Mouse (Mus musculus) limb, embryonic 15.5 days (tissue): ENCODE measurements around the gene Lrch3. TPM values are rescaled to one million over a fixed set of nuclear protein-coding genes. Genes with fewer than 3 reads are reported as not detected.

Experiments used
- ATAC-seq: fragments of 200-750 bp; cut with Nextera tagmentation; 2 replicates; pipeline ENCODE4 v1.8.0; 2017; ENCODE audit warnings: low read depth, moderate TSS enrichment; ENCODE audit not compliant: insufficient number of reproducible peaks, low FRiP score, low TSS enrichment
- H3K27ac ChIP-seq: fragments of 300-500 bp; sonication (generic); 2 replicates; pipeline ENCODE4 v1.5.1; 2015; ENCODE audit warnings: moderate library complexity, mild to moderate bottlenecking, inconsistent platforms
- H3K27me3 ChIP-seq: fragments of 300-500 bp; sonication (generic); 2 replicates; pipeline ENCODE4 v1.6.1; 2015; ENCODE audit warnings: inconsistent platforms
- H3K36me3 ChIP-seq: fragments of 300-500 bp; sonication (generic); 2 replicates; pipeline ENCODE4 v1.6.1; 2015; ENCODE audit warnings: inconsistent platforms
- H3K4me1 ChIP-seq: fragments of 300-500 bp; sonication (generic); 2 replicates; pipeline ENCODE4 v1.6.1; 2015; ENCODE audit warnings: inconsistent platforms
- H3K4me2 ChIP-seq: fragments of 300-500 bp; sonication (generic); 2 replicates; pipeline ENCODE4 v1.6.1; 2015; ENCODE audit warnings: mild to moderate bottlenecking, inconsistent platforms
- H3K4me3 ChIP-seq: fragments of 300-500 bp; sonication (generic); 2 replicates; pipeline ENCODE4 v1.5.1; 2015; ENCODE audit warnings: mild to moderate bottlenecking, inconsistent platforms
- H3K9ac ChIP-seq: fragments of 300-500 bp; sonication (generic); 2 replicates; pipeline ENCODE4 v1.6.1; 2015; ENCODE audit warnings: inconsistent platforms
- H3K9me3 ChIP-seq: fragments of 300-500 bp; sonication (generic); 2 replicates; pipeline ENCODE4 v1.6.1; 2016; ENCODE audit warnings: inconsistent platforms
- WGBS: fragments of 180-500 bp; shearing (Covaris S2); methylation state at CpG from one replicate; pipeline ENCODE4 v1.1.7; 2015; 5-methylcytosine and 5-hydroxymethylcytosine counted together
- polyA plus RNA-seq: library from polyadenylated mRNA; unstranded; fragments of >200 nt; fragmentation: Nextera tagmentation; extraction: Ambion mirVana; gene quantifications from 2 replicates; pipeline ENCODE4 v1.2.1, GENCODE M21; 2015

Gene Lrch3
- polyA plus RNA-seq, 1 experiment from 2014 or later, result 23.1 TPM

GRCm38 (mm10) chr16:32949281-32949680 is 35.4 kb downstream of the Lrch3 start:
- H3K4me1 ChIP-seq, result peaks cover 2% of the 10 kb centered on the region; the same call in 1 of the 2 replicates
- H3K27me3 ChIP-seq, result no peaks in the 10 kb centered on the region
- H3K36me3 ChIP-seq, result peaks cover 7% of the 10 kb centered on the region; the same call in 1 of the 2 replicates
- H3K9ac ChIP-seq, result no peak overlapping the region
- no peak overlapping the region for H3K27ac ChIP-seq
- H3K9me3 ChIP-seq, result no peaks in the 10 kb centered on the region
- no peak for ATAC-seq
- no peak overlapping the region for H3K4me3 ChIP-seq
- H3K4me2 ChIP-seq, result no peak overlapping the region

- H3K4me2 ChIP-seq, result no peak overlapping the region
- peaks cover 2% of the 10 kb centered on the region; the same call in 1 of the 2 replicates for H3K4me1 ChIP-seq
- WGBS, result 85% methylated on average over 2 of the region's 2 CpGs
- H3K36me3 ChIP-seq, result peaks cover 16% of the 10 kb centered on the region; the same call in 1 of the 2 replicates
- H3K4me3 ChIP-seq, result no peak overlapping the region
- no peaks in the 10 kb centered on the region for H3K27me3 ChIP-seq
- no peaks in the 10 kb centered on the region for H3K9me3 ChIP-seq
- no peak overlapping the region for H3K27ac ChIP-seq
- no peak for ATAC-seq
- H3K9ac ChIP-seq, result no peak overlapping the region
Observed at GRCm38 (mm10) chr16:32951074-32951473, 37.2 kb downstream of the Lrch3 start.

- Histone ChIP-seq H3K4me1 (no peaks in the 10 kb centered on the region), H3K27ac (no peak overlapping the region), H3K4me3 (no peak overlapping the region), H3K36me3 (peaks cover 25% of the 10 kb centered on the region), H3K27me3 (no peaks in the 10 kb centered on the region), H3K9me3 (no peaks in the 10 kb centered on the region), H3K9ac (no peak overlapping the region), H3K4me2 (no peak overlapping the region)
- no peak for ATAC-seq
- WGBS, result 56% methylated on average over 5 of the region's 5 CpGs
Observed at GRCm38 (mm10) chr16:32953806-32954205, 39.9 kb downstream of the Lrch3 start.

- no peak overlapping the region for H3K4me3 ChIP-seq
- ATAC-seq, result no peak
- H3K27me3 ChIP-seq, result no peaks in the 10 kb centered on the region
- H3K4me2 ChIP-seq, result no peak overlapping the region
- H3K9ac ChIP-seq, result no peak overlapping the region
- H3K36me3 ChIP-seq, result peaks cover 27% of the 10 kb centered on the region
- H3K27ac ChIP-seq, result no peak overlapping the region
- no peaks in the 10 kb centered on the region for H3K9me3 ChIP-seq
- no peaks in the 10 kb centered on the region for H3K4me1 ChIP-seq
- 36% methylated on average over 6 of the region's 6 CpGs for WGBS
Observed at GRCm38 (mm10) chr16:32954304-32954703, 40.4 kb downstream of the Lrch3 start.

GRCm38 (mm10) chr16:32956889-32957288 is 43.0 kb downstream of the Lrch3 start:
- no peak for ATAC-seq
- 60% methylated on average over 5 of the region's 5 CpGs for WGBS
- H3K4me1 ChIP-seq, result no peaks in the 10 kb centered on the region
- no peak overlapping the region for H3K9ac ChIP-seq
- H3K27me3 ChIP-seq, result no peaks in the 10 kb centered on the region
- no peak overlapping the region for H3K27ac ChIP-seq
- no peak overlapping the region for H3K4me2 ChIP-seq
- peaks cover 42% of the 10 kb centered on the region for H3K36me3 ChIP-seq
- no peaks in the 10 kb centered on the region for H3K9me3 ChIP-seq
- no peak overlapping the region for H3K4me3 ChIP-seq

- Histone ChIP-seq H3K9me3 (no peaks in the 10 kb centered on the region), H3K4me3 (no peak overlapping the region), H3K36me3 (peaks cover 37% of the 10 kb centered on the region), H3K27ac (no peak overlapping the region), H3K9ac (no peak overlapping the region), H3K4me2 (no peak overlapping the region), H3K27me3 (no peaks in the 10 kb centered on the region), H3K4me1 (no peaks in the 10 kb centered on the region)
- ATAC-seq, result no peak
- WGBS, result 77% methylated on average over 5 of the region's 5 CpGs
Observed at GRCm38 (mm10) chr16:32972535-32972934, 58.6 kb downstream of the Lrch3 start.

GRCm38 (mm10) chr16:32973047-32973446 is 59.1 kb downstream of the Lrch3 start:
- H3K9me3 ChIP-seq, result no peaks in the 10 kb centered on the region
- no peak overlapping the region for H3K4me3 ChIP-seq
- H3K27me3 ChIP-seq, result no peaks in the 10 kb centered on the region
- H3K27ac ChIP-seq, result no peak overlapping the region
- no peak for ATAC-seq
- 82% methylated on average over 2 of the region's 2 CpGs for WGBS
- no peak overlapping the region for H3K9ac ChIP-seq
- H3K4me1 ChIP-seq, result no peaks in the 10 kb centered on the region
- peaks cover 39% of the 10 kb centered on the region for H3K36me3 ChIP-seq
- H3K4me2 ChIP-seq, result no peak overlapping the region

- Histone ChIP-seq H3K27me3 (no peaks in the 10 kb centered on the region), H3K4me1 (no peaks in the 10 kb centered on the region), H3K4me3 (no peak overlapping the region), H3K9me3 (no peaks in the 10 kb centered on the region), H3K27ac (no peak overlapping the region), H3K36me3 (peaks cover 58% of the 10 kb centered on the region), H3K4me2 (no peak overlapping the region), H3K9ac (no peak overlapping the region)
- no peak for ATAC-seq
- WGBS, result 83% methylated on average over 1 of the region's 1 CpGs
Observed at GRCm38 (mm10) chr16:32980227-32980626, 66.3 kb downstream of the Lrch3 start.

DNA sequence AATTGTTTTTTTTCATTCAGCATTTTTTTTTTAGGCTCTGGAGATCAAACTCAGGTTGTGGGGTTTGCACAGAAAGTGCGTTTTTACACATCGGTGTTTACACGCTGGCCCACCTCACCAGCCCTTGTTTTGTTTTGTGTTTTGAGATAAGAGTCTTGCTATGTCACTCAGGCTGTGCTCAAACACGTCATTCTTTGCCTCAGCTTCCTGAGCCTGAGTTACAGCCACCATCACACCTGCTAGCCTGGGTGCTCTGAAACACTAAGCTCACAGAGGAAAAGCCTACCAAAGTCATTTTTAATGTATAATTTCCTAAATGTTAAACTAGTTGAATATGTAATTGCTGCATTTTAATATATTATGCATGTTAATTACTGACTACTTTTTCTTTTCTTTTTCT is 67.5 kb downstream of the Lrch3 start:
- peaks cover 63% of the 10 kb centered on the region for H3K36me3 ChIP-seq
- WGBS, result 88% methylated on average over 4 of the region's 4 CpGs

GRCm38 (mm10) chr16:32984631-32985030 is 70.7 kb downstream of the Lrch3 start:
- no peak for ATAC-seq
- WGBS, result 85% methylated on average over 2 of the region's 2 CpGs

More for the DNA sequence above, 67.5 kb downstream of the Lrch3 start:
- H3K27ac ChIP-seq, result no peak overlapping the region
- H3K9ac ChIP-seq, result no peak overlapping the region
- no peak overlapping the region for H3K4me2 ChIP-seq
- no peaks in the 10 kb centered on the region for H3K27me3 ChIP-seq
- H3K4me1 ChIP-seq, result no peaks in the 10 kb centered on the region
- no peak overlapping the region for H3K4me3 ChIP-seq
- no peaks in the 10 kb centered on the region for H3K9me3 ChIP-seq
- ATAC-seq, result no peak

GRCm38 (mm10) chr16:32992158-32992557 is 78.3 kb downstream of the Lrch3 start:
- no peaks in the 10 kb centered on the region for H3K4me1 ChIP-seq
- no peak for ATAC-seq
- peaks cover 62% of the 10 kb centered on the region for H3K36me3 ChIP-seq
- H3K27ac ChIP-seq, result no peak overlapping the region
- WGBS, result 90% methylated on average over 5 of the region's 5 CpGs
- no peaks in the 10 kb centered on the region for H3K9me3 ChIP-seq
- no peak overlapping the region for H3K9ac ChIP-seq
- no peaks in the 10 kb centered on the region for H3K27me3 ChIP-seq
- no peak overlapping the region for H3K4me2 ChIP-seq
- no peak overlapping the region for H3K4me3 ChIP-seq

More at GRCm38 (mm10) chr16:32984631-32985030, 70.7 kb downstream of the Lrch3 start:
- H3K36me3 ChIP-seq, result peaks cover 62% of the 10 kb centered on the region
- H3K4me2 ChIP-seq, result no peak overlapping the region
- no peak overlapping the region for H3K4me3 ChIP-seq
- no peak overlapping the region for H3K27ac ChIP-seq
- no peaks in the 10 kb centered on the region for H3K4me1 ChIP-seq
- no peaks in the 10 kb centered on the region for H3K27me3 ChIP-seq
- no peak overlapping the region for H3K9ac ChIP-seq
- no peaks in the 10 kb centered on the region for H3K9me3 ChIP-seq

- Histone ChIP-seq H3K9ac (no peak overlapping the region), H3K27ac (no peak overlapping the region), H3K4me3 (no peak overlapping the region), H3K36me3 (peaks cover 58% of the 10 kb centered on the region), H3K4me1 (no peaks in the 10 kb centered on the region), H3K9me3 (no peaks in the 10 kb centered on the region), H3K27me3 (no peaks in the 10 kb centered on the region), H3K4me2 (no peak overlapping the region)
- WGBS, result 43% methylated on average over 9 of the region's 9 CpGs
- no peak for ATAC-seq
Observed at GRCm38 (mm10) chr16:33005216-33005615, 91.3 kb downstream of the Lrch3 start.

- Histone ChIP-seq H3K4me2 (no peak overlapping the region), H3K9ac (no peak overlapping the region), H3K36me3 (peaks cover 51% of the 10 kb centered on the region), H3K9me3 (no peaks in the 10 kb centered on the region), H3K4me3 (no peak overlapping the region), H3K4me1 (no peaks in the 10 kb centered on the region), H3K27me3 (no peaks in the 10 kb centered on the region), H3K27ac (no peak overlapping the region)
- ATAC-seq, result no peak
- WGBS, result 82% methylated on average over 7 of the region's 7 CpGs
Observed at GRCm38 (mm10) chr16:33006888-33007287, 93.0 kb downstream of the Lrch3 start.
